Mouse (Mus musculus): ENCODE data around the gene Enthd1. TPM values are rescaled to one million over a fixed set of nuclear protein-coding genes. Genes with fewer than 3 reads are reported as not detected.
A peak's percentile ranks its signal among the peaks of the same experiment; 100 is the strongest.

Enthd1 gene
- total RNA-seq, 1 experiment from 2014 or later = 0.35 TPM

DNA sequence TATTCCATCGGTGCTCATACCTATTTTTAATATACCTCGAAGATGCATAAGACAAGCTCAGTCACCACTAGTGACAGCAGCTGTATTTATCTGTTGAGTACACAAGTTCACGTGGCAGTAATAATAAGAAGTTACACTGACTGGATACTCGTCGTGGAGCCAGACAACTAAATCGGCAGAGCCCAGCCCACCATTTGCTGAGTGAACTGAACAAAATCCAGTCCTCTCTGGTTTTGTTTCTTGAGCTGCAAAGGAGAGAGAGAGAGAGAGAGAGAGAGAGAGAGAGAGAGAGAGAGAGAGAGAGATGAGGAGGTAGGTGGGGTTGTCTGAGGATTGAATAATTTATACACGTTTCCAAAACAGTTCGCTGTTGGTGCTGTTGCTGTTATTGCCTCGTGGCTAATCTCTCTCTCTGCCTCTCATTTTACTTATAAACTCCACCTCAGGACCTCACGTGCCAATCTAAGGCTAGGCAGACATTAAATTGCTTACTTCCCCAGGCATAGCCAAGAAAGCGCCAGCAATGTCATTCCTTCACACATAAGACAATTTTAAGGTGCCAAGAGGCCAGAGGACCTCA is 11.5 kb upstream of the Enthd1 start:
- no peak for ATAC-seq (ENCODE audit: extremely low read depth, insufficient number of reproducible peaks, low FRiP score, poor library complexity, severe bottlenecking)

DNA sequence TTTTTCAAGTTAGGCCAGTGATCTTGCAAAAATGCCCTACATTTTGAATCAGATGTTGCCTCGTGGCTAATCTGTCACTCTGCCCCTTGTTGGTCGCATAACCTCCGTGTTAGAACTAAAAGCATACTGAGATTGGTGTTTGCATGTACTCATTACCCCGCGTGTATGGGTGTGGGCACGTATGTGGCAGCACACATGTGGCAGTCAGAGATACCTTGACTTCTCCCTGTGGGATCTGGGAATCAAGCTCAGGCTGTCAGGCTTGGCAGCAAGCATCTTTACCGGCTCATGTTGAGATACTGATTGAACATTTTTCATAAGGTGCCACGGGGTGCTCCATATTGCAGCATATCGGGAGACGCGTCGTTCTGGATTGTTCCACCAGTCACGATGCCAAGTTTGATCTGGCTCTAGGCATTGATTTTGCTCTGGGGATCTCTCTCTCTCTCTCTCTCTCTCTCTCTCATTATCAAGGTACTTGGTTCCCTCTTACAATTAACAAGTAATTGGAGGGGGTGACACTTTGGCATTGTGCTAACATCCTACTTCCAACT is 10.9 kb upstream of the Enthd1 start:
- ATAC-seq (ENCODE audit: extremely low read depth, insufficient number of reproducible peaks, low FRiP score, poor library complexity, severe bottlenecking) = no peak

- ATAC-seq (ENCODE audit: extremely low read depth, insufficient number of reproducible peaks, low FRiP score, poor library complexity, severe bottlenecking) = no peak
Observed at GRCm38 (mm10) chr15:80574211-80575040, 9.5 kb upstream of the Enthd1 start.

- ATAC-seq (ENCODE audit: extremely low read depth, insufficient number of reproducible peaks, low FRiP score, poor library complexity, severe bottlenecking) = no peak
Observed at GRCm38 (mm10) chr15:80572811-80573520, 8.0 kb upstream of the Enthd1 start.

DNA sequence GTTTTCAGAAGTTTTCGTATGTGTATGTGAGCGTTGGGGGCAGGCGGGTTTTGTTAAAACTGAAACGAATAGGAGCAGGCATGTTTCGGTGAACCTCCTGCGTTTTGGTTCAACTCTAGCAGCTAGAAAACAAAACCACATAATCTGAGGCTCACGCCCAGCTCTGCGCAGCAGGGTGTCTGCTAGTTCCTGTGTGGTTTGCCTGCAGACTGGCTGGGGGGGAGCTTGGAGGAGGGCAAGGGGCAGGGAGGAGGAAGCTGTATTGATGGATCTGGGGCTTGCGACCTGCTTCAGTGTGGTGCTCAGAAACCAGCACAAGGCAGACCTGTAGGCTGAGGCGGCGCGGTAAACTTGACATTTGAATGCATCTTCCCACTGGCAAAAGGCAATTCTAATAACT is 7.3 kb upstream of the Enthd1 start, which contains the start of gene Grap2:
Grap2 (plus strand) TSS at position 304 of the 400 bp plus-strand sequence.
- ATAC-seq (ENCODE audit: extremely low read depth, insufficient number of reproducible peaks, low FRiP score, poor library complexity, severe bottlenecking) = peak; percentile 89

- ATAC-seq (ENCODE audit: extremely low read depth, insufficient number of reproducible peaks, low FRiP score, poor library complexity, severe bottlenecking) = no peak
Observed at GRCm38 (mm10) chr15:80571611-80572010, 6.7 kb upstream of the Enthd1 start.

DNA sequence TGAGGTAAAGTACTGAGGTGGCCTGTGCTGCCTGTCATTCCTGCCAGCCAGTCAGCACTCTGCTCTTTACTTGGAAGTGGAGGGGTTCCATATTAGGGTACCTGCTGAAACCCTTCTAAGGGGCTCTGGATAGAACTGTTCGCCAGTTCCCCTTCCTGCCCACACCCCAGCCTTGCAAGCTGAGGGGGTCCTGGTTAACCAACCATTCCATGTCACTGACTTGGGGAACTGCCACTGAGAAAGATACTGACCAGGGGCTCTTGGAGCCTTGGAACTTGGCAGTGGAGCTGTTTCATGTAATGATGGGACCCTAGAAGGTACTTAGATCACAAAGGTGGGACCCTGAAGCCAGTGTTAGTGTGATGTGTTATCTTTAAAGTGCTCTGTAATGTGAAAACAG is 5.3 kb upstream of the Enthd1 start:
- ATAC-seq (ENCODE audit: extremely low read depth, insufficient number of reproducible peaks, low FRiP score, poor library complexity, severe bottlenecking) = no peak

- ATAC-seq (ENCODE audit: extremely low read depth, insufficient number of reproducible peaks, low FRiP score, poor library complexity, severe bottlenecking) = no peak
Observed at GRCm38 (mm10) chr15:80569205-80569604, 4.2 kb upstream of the Enthd1 start.

GRCm38 (mm10) chr15:80567731-80568130 is 2.8 kb upstream of the Enthd1 start:
- no peak for ATAC-seq (ENCODE audit: extremely low read depth, insufficient number of reproducible peaks, low FRiP score, poor library complexity, severe bottlenecking)

- no peak for ATAC-seq (ENCODE audit: extremely low read depth, insufficient number of reproducible peaks, low FRiP score, poor library complexity, severe bottlenecking)
Observed at GRCm38 (mm10) chr15:80567139-80567538, 2.2 kb upstream of the Enthd1 start.

GRCm38 (mm10) chr15:80566696-80567095 is 1.7 kb upstream of the Enthd1 start:
- no peak for ATAC-seq (ENCODE audit: extremely low read depth, insufficient number of reproducible peaks, low FRiP score, poor library complexity, severe bottlenecking)

GRCm38 (mm10) chr15:80563634-80564208 is 1.2 kb downstream of the Enthd1 start:
- no peak for ATAC-seq (ENCODE audit: extremely low read depth, insufficient number of reproducible peaks, low FRiP score, poor library complexity, severe bottlenecking)

DNA sequence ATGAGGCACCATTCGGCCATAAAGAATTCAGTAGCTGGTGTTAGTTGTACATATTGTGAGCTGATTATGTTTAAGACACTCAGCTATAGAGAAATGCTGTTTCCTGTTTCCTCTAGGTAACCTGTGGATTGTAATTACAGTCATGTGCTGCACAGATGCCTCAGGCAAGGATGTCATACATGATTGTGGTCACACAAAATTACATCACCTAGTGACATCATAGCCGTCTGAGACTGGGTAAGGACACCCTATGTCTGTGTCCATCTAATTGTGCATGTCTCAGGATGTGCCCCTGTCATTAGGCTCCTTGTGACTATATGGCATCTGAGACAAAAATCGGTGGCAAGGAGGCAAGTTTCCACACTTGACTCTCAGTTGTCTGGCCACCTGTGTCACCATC is 2.5 kb downstream of the Enthd1 start:
- ATAC-seq (ENCODE audit: extremely low read depth, insufficient number of reproducible peaks, low FRiP score, poor library complexity, severe bottlenecking) = peak; percentile 37; the same call in 1 of the 2 replicates

DNA sequence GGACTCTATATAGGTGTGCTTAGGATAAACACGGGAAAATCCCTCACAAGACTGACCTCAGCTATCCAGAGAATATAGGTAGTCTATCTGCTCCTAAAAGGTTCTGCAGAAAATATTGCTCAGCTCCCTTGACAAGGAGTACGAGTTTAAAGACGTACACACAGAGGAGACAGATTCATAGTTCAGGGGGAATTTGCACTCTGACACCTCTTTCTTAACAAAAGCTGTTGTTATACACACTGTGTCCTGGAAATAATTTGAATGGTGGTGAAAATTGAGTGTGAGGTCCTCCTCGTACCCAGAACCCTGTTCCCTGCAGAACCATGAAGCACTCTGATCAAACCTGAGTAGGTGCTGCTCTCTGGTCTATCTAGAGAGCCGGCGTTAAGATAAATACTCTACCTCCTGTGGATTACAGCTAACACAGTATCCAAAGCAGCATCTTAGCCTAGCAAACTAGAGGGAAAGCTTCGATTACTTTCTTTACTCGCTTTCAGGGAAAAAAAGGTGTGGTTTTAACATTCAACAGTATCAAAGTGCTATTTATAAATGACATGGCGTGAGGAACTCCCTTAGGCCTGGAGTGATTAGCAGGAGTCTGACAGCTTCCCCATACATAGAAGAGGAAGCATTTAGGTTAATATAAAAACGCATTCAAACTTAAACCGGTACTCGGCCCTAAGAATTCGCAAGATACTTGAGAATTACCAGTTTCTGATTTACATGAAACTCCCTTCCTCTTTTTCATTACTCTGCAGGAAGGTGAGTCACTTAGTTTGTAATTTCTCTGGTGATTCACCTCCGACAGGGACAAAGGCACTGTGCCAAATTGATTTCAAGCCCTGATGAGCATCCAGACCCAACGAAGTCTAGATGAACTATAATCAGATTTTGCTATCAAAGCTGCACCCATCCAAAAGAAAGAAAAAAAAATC is 4.0 kb downstream of the Enthd1 start:
- peak; percentile 33; the same call in 1 of the 2 replicates for ATAC-seq (ENCODE audit: extremely low read depth, insufficient number of reproducible peaks, low FRiP score, poor library complexity, severe bottlenecking)

- ATAC-seq (ENCODE audit: extremely low read depth, insufficient number of reproducible peaks, low FRiP score, poor library complexity, severe bottlenecking) = no peak
Observed at GRCm38 (mm10) chr15:80559978-80560377, 5.0 kb downstream of the Enthd1 start.

- ATAC-seq (ENCODE audit: extremely low read depth, insufficient number of reproducible peaks, low FRiP score, poor library complexity, severe bottlenecking) = no peak
Observed at GRCm38 (mm10) chr15:80559534-80559933, 5.4 kb downstream of the Enthd1 start.

DNA sequence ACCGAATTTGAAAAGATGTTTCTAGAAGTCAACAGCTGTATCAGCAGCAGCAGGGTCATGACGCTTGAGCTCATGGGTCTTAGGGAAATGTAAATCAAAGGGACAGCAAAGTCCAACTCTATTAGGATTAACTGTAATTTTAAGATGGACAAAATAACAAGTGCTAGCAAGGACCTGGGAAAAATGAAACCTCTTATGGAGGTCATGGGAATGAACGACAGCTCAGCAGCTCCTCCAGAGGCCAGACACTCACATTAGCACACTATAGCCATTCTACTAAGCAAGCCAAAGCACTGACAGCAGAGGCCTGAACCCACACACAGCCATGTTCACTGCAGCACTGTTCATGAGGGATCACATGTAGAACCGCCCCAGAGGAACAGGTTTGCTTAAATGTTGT is 7.2 kb downstream of the Enthd1 start:
- ATAC-seq (ENCODE audit: extremely low read depth, insufficient number of reproducible peaks, low FRiP score, poor library complexity, severe bottlenecking) = no peak

- ATAC-seq (ENCODE audit: extremely low read depth, insufficient number of reproducible peaks, low FRiP score, poor library complexity, severe bottlenecking) = no peak
Observed at GRCm38 (mm10) chr15:80556021-80556420, 8.9 kb downstream of the Enthd1 start.

All from neutrophil, adult 5-6 weeks (primary cell).